Mouse (Mus musculus) retina, adult 2 months (tissue): ENCODE data around the gene Cdc37.

ENCODE experiments used
- DNase-seq: peaks from one replicate; pipeline ENCODE4 v3.0.0-alpha.2; 2012; ENCODE audit warnings: low read depth, low spot score

The Cdc37 gene

DNA sequence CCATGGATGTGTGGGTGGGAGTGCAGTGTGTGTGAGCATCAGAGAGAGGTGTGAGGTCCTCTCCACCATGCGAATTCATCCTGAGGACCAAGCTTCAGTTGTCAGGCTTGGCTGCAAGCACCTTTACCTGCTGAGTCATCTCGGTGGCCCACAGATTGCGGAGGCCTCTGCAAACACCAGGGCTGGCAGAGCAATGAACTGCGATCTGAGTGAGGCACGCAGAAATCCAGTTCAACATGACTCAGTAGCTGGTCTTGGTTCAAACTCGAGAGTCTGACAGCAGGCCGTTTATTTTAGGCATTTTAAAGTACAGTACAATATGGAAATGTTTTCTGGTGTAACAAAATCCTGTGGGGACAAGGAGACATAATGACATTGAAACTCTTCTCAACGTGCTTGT is 52.0 kb downstream of the Cdc37 start:
- DNase-seq, result no peak

DNA sequence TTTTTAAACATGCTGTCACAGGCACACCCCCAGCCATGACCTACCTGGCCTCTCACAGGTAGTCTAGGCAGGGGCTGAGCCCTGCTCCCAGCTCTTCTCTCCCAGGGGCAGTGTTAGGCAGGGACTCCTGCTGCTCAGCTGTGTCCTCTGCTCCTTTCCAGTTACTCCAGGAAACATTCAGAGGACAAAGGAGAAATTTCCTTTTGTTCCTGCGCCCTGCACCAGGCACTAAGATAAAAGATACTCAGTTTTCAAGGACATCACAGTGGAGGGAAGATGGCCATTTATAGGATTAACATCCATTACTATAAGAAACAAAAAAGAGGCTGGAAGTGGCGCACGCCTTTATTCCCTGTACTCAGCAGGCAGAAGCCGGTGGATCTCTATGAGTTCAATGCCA is 53.8 kb downstream of the Cdc37 start:
- no peak for DNase-seq

DNA sequence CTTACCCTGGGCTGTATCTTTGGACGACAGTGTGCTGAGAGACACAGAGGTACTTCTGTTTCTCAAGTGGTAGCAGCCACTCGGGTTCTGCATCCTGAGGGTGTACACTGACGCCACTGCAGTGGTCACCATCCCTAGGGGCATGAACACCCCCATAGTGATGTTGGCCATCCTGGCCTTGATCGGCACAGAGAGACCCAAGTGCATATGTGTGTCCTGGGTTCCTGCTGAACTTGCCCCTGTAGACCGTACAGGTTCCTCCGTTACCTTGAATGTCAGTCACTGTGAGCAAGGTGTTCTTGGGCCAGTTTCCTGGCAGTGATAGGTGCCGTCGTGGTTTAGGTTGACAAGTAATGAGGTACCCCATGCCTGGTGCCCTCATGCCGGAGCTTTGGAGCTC is 56.4 kb downstream of the Cdc37 start:
- DNase-seq, result no peak

DNA sequence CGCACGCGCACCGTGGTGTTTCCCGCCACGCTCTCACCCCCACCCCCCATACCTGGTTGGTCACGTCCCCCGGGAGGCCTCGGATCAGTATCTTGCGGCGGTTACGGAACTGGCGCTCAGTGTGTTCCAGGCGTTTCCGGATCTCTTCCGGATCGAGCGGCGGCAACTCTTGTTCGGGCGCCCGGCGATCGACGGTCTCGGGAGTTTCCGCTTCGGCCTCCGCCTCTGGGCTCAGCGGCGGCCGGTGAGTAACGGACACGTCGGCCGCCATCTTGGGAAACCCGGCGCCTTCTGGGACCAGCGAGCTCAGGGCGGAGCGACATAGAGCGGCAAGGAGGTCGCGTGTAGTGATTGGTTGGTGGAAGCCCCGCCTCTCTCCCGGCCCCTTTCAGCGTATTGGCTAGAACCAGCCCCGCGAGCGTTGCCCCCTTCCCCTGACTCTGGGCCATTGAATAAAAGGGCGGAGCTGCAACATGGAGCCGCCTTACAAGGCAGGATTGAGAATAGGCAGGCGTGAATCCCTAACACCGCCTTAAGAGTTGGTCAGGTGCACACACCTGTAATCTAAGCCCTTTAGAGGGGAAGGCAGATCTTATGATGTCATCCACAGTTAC is 58.0 kb downstream of the Cdc37 start, which contains the start of the genes Gm38431 and Raver1:
Gene Gm38431, minus strand, starts transcription at position 291 of the 614 bp plus-strand sequence.
Gene Raver1, minus strand, starts transcription at position 302 of the 614 bp plus-strand sequence.
- peak; percentile 92 for DNase-seq

DNA sequence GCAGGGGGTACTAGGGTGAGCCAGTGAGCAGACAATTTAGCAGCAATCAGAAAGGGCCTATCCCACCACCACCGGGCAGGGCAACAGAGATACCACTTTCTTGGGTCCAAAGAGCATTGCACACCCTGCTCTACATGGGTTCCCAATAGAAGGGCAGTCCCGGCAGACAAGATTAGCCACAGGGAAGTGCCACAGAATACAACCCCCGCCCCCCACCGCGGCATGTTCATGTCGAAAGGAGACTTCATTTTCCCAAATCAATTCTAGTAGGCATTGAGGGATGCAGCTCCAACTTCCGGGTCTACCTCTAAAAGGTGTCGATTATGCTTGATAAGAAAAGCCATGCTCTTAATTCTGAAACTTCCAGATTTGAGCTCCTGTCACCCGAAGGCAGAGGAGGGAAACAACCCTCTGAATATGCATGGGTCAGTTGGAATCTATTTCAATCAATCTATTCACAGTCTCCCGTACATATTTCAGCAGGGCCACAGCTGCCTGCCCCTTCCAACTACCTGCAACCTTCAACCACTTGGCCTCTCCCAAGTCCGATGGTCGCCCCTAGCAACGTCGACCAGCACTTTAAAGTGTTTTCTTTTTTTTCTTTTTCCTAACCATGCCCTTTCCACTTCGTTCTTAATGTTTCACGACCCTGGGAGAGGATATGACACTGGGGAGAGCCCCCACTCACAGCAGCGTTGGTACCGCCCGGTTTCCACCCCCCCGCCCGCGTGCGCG is 58.6 kb downstream of the Cdc37 start:
- peak; percentile 9 for DNase-seq

DNA sequence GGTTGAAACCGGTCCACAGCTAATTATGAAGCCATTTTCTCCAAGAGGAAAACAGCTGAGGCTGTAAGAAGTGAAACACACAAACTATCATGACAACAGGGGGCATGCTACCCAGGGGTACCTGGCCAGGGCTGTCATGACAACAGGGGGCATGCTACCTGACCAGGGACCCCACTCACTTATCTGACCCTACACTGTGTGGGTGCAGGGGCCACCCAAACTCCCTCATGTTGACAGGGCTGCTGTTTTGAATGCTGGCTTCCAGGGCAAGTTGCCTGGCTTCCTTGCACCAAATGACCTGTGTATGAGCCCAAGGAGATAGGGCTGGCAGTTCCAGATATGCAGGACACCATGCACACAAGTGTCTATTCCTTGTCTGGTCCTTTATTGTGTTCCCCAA is 59.2 kb downstream of the Cdc37 start:
- DNase-seq, result no peak

DNA sequence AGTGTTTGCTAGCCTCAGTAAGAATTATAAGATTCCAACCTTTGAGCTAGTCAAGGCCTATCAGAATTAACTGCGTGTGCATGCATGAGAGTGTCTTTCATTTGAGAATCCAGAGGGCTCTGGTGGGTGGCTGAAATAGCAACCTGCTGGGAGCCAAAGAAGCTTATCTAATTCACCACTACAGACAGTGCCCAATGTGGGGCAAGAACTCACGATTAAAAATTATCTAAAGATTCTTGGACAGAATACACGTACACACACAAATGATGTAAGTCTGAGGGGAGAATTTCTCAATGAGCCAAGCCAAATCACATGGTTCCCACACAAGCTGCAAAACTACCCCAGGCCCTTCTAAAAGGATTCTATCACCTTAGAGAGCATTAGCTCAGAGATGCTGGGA is 66.5 kb downstream of the Cdc37 start:
- no peak for DNase-seq
